Mouse (Mus musculus): ENCODE results near the gene Rcsd1. TPM values are rescaled to one million over a fixed set of nuclear protein-coding genes. Genes with fewer than 3 reads are reported as not detected.
A peak's percentile ranks its signal among the peaks of the same experiment; 100 is the strongest.

Rcsd1 gene
- polyA plus RNA-seq, 1 experiment from 2014 or later, result 10.5 TPM

DNA sequence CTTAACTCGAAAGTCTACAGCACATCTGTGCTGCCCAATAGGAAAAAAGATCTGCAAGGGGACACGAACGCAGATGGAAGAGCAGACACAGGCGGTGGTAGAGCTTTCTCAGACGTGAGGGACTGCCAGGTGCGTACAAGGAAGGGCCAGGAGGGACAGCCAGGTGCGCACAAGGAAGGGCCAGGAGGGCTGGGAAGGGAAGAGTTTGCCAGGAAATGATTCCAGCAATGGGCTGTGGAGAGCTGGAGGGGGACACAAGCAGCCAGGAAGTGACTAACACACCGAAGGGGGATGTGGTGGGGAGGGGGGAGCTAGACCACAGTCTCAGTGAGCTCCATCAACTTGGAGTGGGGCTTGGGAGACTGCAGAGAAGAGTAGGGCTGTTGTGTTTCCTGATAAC is 79.6 kb downstream of the Rcsd1 start:
- Histone ChIP-seq H3K9ac (no peak overlapping the region), H3K4me1 (replicated peaks) (peaks cover 45% of the 10 kb centered on the region), H3K27ac (replicated peaks) (peak overlapping the region; percentile 61), H3K4me2 (no peak overlapping the region), H3K27me3 (no peaks in the 10 kb centered on the region), H3K9me3 (no peaks in the 10 kb centered on the region), H3K36me3 (no peaks in the 10 kb centered on the region), H3K4me3 (no peak overlapping the region)
- 29% methylated on average over 8 of the region's 8 CpGs for WGBS
- ATAC-seq (ENCODE audit: low FRiP score, low read depth), result no peak

DNA sequence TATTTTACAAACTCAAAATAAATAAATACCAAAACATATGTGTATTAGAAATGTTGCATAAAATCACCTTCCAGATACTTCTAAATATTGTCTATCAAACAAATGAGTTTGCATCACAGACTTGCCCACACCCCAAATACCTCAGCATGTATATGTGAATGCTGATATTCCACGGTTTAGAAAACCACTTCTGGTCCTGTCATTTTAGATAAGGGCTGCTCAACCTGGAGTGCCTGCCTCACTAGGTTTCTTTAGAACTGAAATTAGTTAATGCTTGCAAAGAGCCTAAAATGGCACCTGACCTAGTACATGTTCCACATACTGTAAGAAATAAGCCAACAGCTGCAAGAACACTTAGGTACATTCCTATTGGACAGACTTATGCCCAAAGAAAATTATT is 81.0 kb downstream of the Rcsd1 start:
- WGBS, result 93% methylated on average over 1 of the region's 1 CpGs

DNA sequence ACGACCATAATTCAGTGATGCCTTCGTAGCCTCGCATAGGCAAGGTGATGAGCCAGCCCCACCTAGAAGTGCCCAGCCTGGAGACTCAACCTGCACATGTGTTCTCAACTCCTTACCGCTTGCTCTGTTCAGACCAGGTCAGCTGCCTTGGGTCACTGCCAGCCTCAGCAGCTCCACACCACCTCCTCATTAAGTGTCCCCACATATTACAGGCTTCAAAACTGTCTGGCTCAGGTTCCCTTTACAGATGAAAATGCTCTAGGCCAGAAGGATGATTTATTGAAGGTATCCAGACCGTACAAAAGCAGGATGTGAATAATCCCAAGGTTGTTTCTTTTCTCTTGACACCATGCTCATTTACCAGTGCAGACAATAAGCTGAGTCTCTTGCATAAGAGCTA is 83.7 kb downstream of the Rcsd1 start:
- no peaks in the 10 kb centered on the region for H3K36me3 ChIP-seq
- H3K4me1 ChIP-seq (replicated peaks), result peaks cover 21% of the 10 kb centered on the region
- no peak overlapping the region for H3K9ac ChIP-seq
- no peak overlapping the region for H3K4me3 ChIP-seq
- no peak overlapping the region for H3K27ac ChIP-seq (replicated peaks)
- H3K27me3 ChIP-seq, result no peaks in the 10 kb centered on the region
- no peaks in the 10 kb centered on the region for H3K9me3 ChIP-seq
- ATAC-seq (ENCODE audit: low FRiP score, low read depth), result no peak
- H3K4me2 ChIP-seq, result no peak overlapping the region
- 83% methylated on average over 5 of the region's 5 CpGs for WGBS

More for the DNA sequence above, 81.0 kb downstream of the Rcsd1 start:
- ATAC-seq (ENCODE audit: low FRiP score, low read depth), result no peak
- Histone ChIP-seq H3K27me3 (no peaks in the 10 kb centered on the region), H3K27ac (replicated peaks) (no peak overlapping the region), H3K9me3 (no peaks in the 10 kb centered on the region), H3K9ac (no peak overlapping the region), H3K4me3 (no peak overlapping the region), H3K4me1 (replicated peaks) (peaks cover 42% of the 10 kb centered on the region), H3K4me2 (no peak overlapping the region), H3K36me3 (no peaks in the 10 kb centered on the region)

DNA sequence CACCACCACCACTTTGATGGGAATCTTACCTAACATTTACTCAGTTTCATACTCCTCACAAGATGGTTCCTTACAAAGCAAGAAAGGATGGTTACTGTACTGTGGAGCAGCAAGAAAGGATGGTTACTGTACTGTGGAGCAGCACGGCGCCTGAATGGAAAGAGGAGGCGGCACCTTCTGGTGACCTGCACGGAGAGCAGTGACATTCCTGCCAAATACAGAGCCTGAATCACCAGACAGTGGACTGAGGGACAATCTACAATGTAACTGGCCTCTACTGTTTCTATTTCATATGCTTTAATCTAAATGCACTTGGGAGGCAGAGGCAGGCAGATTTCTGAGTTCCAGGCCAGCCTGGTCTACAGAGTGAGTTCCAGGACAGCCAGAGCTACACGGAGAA is 84.5 kb downstream of the Rcsd1 start:
- Histone ChIP-seq H3K4me3 (no peak overlapping the region), H3K9me3 (no peaks in the 10 kb centered on the region), H3K4me1 (replicated peaks) (peaks cover 15% of the 10 kb centered on the region), H3K9ac (no peak overlapping the region), H3K4me2 (no peak overlapping the region), H3K27ac (replicated peaks) (no peak overlapping the region), H3K27me3 (no peaks in the 10 kb centered on the region), H3K36me3 (no peaks in the 10 kb centered on the region)
- WGBS, result 79% methylated on average over 5 of the region's 5 CpGs
- ATAC-seq (ENCODE audit: low FRiP score, low read depth), result no peak

DNA sequence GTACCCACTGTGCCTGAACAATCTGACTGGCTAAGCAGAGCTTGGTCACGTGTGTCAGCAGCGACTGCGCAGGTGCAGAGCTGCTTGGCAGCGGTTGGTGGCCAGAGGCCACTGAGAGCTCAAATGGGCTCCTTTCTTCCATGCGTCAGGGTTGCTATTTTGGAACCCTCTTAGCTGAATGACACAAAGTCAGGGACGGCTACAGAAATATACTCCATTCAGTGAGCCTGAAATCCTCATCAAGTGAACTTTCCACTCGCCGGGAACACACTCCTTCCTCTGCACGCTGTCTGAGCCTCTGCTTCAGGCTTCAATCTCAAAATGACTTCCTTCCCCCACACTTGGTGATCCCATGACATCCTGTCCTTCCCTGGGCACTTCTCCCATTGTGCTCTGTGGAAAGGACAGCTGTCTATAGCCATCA is 91.3 kb downstream of the Rcsd1 start:
- Histone ChIP-seq H3K9ac (no peak overlapping the region), H3K9me3 (no peaks in the 10 kb centered on the region), H3K27me3 (no peaks in the 10 kb centered on the region), H3K27ac (replicated peaks) (0 out of 2 replicates have a peak overlapping the region, but pooled peaks have one; percentile 17), H3K4me1 (replicated peaks) (peaks cover 19% of the 10 kb centered on the region), H3K36me3 (peaks cover 13% of the 10 kb centered on the region), H3K4me2 (no peak overlapping the region), H3K4me3 (no peak overlapping the region)
- 58% methylated on average over 9 of the region's 9 CpGs for WGBS
- no peak for ATAC-seq (ENCODE audit: low FRiP score, low read depth)

DNA sequence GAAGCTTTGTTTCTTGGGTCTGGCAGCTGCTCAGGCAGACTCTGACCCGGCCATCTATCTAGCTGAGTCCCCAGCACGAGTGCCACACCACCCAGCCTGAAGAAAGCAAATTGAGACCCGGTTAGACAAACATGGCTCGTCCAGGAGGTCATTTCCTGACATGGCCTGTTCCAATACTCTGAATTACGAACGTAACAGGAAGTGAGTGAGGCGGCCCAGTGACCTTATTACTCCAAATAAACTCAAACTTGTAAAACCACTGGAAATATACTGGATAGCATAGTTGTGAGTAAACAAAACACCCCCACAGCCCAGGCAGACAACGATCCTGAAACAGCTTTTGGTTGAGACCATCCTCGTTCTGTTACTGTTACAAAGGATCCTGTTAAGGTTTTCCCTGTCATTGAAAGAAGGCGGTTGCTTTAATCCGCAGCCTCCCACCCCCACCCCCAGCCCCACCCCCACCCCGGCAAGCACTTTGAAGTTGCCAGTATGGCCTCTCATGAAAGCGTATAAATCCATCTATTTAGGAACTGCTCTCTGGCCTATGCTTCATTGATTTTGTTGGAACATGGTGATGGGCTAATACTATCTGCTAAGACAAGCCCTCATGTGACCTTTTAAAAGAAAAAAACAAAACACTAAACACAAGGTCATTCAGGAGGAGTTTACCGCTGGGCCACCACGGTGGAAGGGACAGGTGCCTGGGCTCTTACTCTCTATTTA is 92.2 kb downstream of the Rcsd1 start:
- no peak overlapping the region for H3K9ac ChIP-seq
- peaks cover 19% of the 10 kb centered on the region for H3K4me1 ChIP-seq (replicated peaks)
- ATAC-seq (ENCODE audit: low FRiP score, low read depth), result no peak
- no peaks in the 10 kb centered on the region for H3K27me3 ChIP-seq
- 27% methylated on average over 15 of the region's 15 CpGs for WGBS
- no peak overlapping the region for H3K4me3 ChIP-seq
- H3K9me3 ChIP-seq, result no peaks in the 10 kb centered on the region
- H3K36me3 ChIP-seq, result peaks cover 13% of the 10 kb centered on the region
- peak overlapping the region; percentile 22; the same call in 1 of the 2 replicates for H3K27ac ChIP-seq (replicated peaks)
- no peak overlapping the region for H3K4me2 ChIP-seq

DNA sequence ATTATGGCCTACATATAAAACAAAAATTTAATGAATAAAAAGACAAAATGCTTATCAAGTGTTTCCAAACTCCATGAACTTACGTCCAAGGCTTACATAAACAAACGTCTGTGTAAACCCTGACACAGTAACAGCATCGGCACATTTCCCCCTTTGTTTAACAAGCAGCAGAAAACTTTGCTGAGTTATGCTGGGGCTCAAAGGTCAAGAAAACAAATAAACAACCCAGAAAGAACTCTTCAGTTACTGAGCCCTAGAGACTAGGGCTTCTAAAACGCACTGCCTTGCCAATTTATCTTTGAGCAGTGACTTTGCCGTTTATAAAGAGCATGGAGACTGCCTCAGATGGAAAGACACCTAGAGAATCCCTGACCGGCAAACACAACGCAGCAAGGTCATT is 92.9 kb downstream of the Rcsd1 start:
- no peaks in the 10 kb centered on the region for H3K9me3 ChIP-seq
- no peak overlapping the region for H3K4me3 ChIP-seq
- H3K27ac ChIP-seq (replicated peaks), result peak overlapping the region; percentile 22; the same call in 1 of the 2 replicates
- ATAC-seq (ENCODE audit: low FRiP score, low read depth), result no peak
- H3K9ac ChIP-seq, result no peak overlapping the region
- peaks cover 19% of the 10 kb centered on the region for H3K4me1 ChIP-seq (replicated peaks)
- H3K27me3 ChIP-seq, result no peaks in the 10 kb centered on the region
- 49% methylated on average over 7 of the region's 7 CpGs for WGBS
- no peak overlapping the region for H3K4me2 ChIP-seq
- H3K36me3 ChIP-seq, result peaks cover 13% of the 10 kb centered on the region

DNA sequence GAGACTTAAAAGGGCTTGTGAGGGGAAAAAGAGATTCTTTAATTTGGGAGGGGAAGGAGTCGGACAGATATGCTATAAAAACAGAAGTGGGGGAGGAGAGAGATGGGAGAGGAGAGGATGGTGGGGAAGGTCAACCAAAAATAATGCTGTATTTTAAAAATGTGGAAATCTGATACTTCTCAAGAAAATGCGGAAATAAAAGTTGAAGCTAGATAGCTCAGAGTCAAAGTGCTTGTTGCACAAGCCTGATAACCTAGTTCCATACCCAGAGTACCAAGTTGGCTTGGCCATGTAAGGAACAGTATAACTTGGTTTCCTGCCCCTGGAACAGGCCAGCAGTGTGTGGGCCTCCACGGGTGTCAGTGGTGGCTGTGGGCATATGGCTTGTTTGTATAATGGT is 94.8 kb downstream of the Rcsd1 start:
- WGBS, result 95% methylated on average over 3 of the region's 3 CpGs
- H3K4me1 ChIP-seq (replicated peaks), result peaks cover 31% of the 10 kb centered on the region
- H3K36me3 ChIP-seq, result peaks cover 13% of the 10 kb centered on the region
- H3K9me3 ChIP-seq, result no peaks in the 10 kb centered on the region
- no peak overlapping the region for H3K4me2 ChIP-seq
- H3K27ac ChIP-seq (replicated peaks), result no peak overlapping the region
- no peaks in the 10 kb centered on the region for H3K27me3 ChIP-seq
- no peak for ATAC-seq (ENCODE audit: low FRiP score, low read depth)
- H3K4me3 ChIP-seq, result no peak overlapping the region
- H3K9ac ChIP-seq, result no peak overlapping the region

DNA sequence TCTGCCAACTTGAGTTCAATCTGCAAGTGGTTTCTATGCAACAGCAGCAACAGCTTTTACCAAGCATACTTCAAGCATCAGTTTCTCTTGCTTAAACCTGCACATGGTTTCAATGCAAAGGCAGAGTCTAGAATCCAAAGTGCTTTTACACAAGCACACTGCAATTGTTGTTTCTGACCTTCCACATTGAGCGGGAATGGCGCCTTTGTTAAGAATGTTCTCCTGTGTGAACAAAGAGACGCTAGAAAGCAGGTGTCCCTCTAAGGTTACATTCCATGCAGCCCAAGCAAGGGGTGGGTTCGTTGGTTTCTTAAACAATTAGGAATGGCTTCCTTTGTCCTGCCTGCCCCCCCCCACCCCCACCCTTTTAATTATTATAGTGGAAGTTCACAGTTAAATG is 95.6 kb downstream of the Rcsd1 start:
- peaks cover 13% of the 10 kb centered on the region for H3K36me3 ChIP-seq
- H3K9me3 ChIP-seq, result no peaks in the 10 kb centered on the region
- H3K27me3 ChIP-seq, result no peaks in the 10 kb centered on the region
- H3K4me1 ChIP-seq (replicated peaks), result peaks cover 37% of the 10 kb centered on the region
- no peak overlapping the region for H3K27ac ChIP-seq (replicated peaks)
- H3K9ac ChIP-seq, result no peak overlapping the region
- no peak overlapping the region for H3K4me3 ChIP-seq
- H3K4me2 ChIP-seq, result no peak overlapping the region
- ATAC-seq (ENCODE audit: low FRiP score, low read depth), result no peak
- 70% methylated on average over 4 of the region's 4 CpGs for WGBS

DNA sequence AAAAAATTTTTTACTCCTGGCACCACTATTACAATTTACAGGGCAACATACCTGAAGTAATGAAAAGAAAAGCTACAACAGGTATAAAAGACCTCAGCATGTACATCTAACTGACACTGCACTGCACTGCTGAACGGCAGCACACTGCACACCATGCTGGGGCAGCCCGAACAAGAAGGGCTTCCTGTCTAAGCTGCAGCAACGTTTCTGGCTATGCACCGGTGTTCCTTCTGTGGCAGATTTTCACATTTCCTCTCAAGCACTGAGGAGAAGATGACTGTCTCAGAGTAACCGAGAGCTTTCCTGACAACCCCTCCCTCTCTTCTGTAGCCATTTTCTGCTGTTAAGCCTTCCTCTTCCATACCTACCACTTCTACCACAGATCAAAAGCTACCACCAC is 96.8 kb downstream of the Rcsd1 start:
- Histone ChIP-seq H3K4me3 (no peak overlapping the region), H3K36me3 (peaks cover 19% of the 10 kb centered on the region), H3K9ac (no peak overlapping the region), H3K9me3 (no peaks in the 10 kb centered on the region), H3K27me3 (no peaks in the 10 kb centered on the region), H3K4me1 (replicated peaks) (peaks cover 29% of the 10 kb centered on the region), H3K27ac (replicated peaks) (no peak overlapping the region), H3K4me2 (no peak overlapping the region)
- no peak for ATAC-seq (ENCODE audit: low FRiP score, low read depth)
- 73% methylated on average over 5 of the region's 5 CpGs for WGBS

DNA sequence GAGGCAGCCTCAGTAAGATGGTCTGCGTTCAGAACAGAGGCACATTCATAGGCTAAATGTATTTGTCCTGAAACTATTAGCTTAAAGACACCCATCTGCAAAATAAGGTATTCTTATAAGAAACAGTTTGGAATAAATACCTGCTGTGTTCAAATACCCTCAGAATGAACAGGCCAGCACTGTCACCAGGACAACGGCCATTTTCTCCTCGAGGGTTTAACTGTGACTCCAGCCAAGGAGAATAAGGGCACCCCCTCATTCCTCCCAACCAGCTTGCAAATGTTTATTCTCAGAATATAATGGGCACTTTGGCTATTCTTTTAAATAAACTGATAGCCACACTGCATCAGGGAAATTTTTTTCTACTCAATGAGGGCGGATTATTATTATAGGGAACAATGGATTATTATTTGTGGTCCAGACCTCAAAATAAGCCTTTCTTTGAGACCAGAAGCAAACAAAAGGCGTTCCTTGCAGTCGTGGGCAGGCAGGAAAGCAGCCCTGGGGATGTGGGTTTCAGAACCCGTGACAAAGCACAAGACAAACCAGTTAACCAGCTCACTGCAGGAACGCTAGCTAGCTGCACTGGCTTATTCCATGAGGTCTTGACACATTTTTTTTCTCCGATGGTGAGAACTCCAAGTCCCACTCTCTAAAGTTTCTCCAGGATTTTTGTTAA is 99.1 kb downstream of the Rcsd1 start:
- Histone ChIP-seq H3K4me1 (replicated peaks) (peaks cover 18% of the 10 kb centered on the region), H3K27me3 (no peaks in the 10 kb centered on the region), H3K27ac (replicated peaks) (peak overlapping the region; percentile 75), H3K4me2 (0 out of 2 replicates have a peak overlapping the region, but pooled peaks have one; percentile 13), H3K36me3 (peaks cover 24% of the 10 kb centered on the region), H3K9me3 (no peaks in the 10 kb centered on the region), H3K4me3 (no peak overlapping the region), H3K9ac (0 out of 2 replicates have a peak overlapping the region, but pooled peaks have one; percentile 5)
- 15% methylated on average over 9 of the region's 9 CpGs for WGBS
- ATAC-seq (ENCODE audit: low FRiP score, low read depth), result peak; percentile 57; the same call in 1 of the 2 replicates

DNA sequence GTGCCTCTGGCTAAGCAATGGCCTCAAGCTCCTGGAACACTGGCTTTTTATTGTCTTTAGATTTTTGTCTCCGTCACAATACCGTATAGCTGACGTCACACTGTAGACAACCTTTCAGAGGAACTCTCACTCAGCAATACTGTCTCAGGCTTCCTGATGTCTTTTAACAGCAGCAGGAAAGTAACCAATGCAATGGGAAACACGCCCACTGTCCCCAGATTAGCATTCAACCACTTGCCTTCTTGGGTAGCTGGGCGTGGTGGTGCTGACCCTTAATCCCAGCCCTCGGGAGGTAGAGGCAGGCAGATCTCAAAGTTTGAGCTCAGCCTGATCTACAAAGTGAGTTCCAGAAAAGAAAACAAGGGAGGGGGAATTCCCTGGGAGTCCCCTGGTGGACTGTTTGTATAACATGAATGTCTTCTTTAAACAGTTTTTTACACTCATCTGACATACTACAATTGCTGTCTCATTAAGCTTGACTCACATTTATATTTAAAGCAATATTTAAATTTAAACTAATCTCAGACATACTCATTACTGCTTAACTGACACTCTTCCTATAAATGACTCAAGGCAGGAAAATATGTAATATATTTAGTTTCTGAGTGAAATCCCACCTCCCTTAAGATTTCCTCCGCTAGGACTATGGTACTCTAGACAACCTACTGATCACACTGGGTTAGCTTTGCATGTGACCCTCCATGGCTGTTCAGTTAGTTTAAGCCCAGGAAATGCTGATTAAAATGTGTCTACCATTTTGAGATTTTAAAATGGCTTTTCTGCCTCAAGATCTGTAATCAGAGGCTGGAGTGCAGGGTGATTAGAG is 99.8 kb downstream of the Rcsd1 start:
- H3K4me2 ChIP-seq, result 0 out of 2 replicates have a peak overlapping the region, but pooled peaks have one; percentile 13
- peaks cover 18% of the 10 kb centered on the region for H3K4me1 ChIP-seq (replicated peaks)
- WGBS, result 44% methylated on average over 7 of the region's 7 CpGs
- H3K27me3 ChIP-seq, result no peaks in the 10 kb centered on the region
- H3K9ac ChIP-seq, result no peak overlapping the region
- H3K36me3 ChIP-seq, result peaks cover 17% of the 10 kb centered on the region
- H3K27ac ChIP-seq (replicated peaks), result peak overlapping the region; percentile 75
- H3K9me3 ChIP-seq, result no peaks in the 10 kb centered on the region
- ATAC-seq (ENCODE audit: low FRiP score, low read depth), result 0 out of 2 replicates have a peak, but pooled peaks have one; percentile 10
- no peak overlapping the region for H3K4me3 ChIP-seq

Measured in hindbrain, embryonic 15.5 days (tissue).